Mouse (Mus musculus) C2C12 (cell line): ENCODE measurements at regions not wholly inside any gene's neighbourhood (a gene's known extent, or its start where the extent isn't known, plus 50 kb on each side); places are given as distances from the start of the nearest gene placed in this dataset.

Source experiments
- CEBPB ChIP-seq: IDR thresholded peaks from one replicate; pipeline ENCODE4 v1.6.1; 2011; ENCODE audit warnings: low read depth, mild to moderate bottlenecking, control low read depth, moderate library complexity
- CTCF ChIP-seq: IDR thresholded peaks from one replicate; pipeline ENCODE4 v1.5.1; 2011; ENCODE audit not compliant: control insufficient read depth, insufficient read depth, insufficient read length
- MYOG ChIP-seq: IDR thresholded peaks from one replicate; pipeline ENCODE4 v1.6.1; 2011; ENCODE audit not compliant: control insufficient read depth, insufficient read length; ENCODE audit errors: extremely low read depth
- USF1 ChIP-seq: IDR thresholded peaks from one replicate; pipeline ENCODE4 v1.6.1; 2011; ENCODE audit warnings: low read depth, mild to moderate bottlenecking, control low read depth, moderate library complexity

DNA sequence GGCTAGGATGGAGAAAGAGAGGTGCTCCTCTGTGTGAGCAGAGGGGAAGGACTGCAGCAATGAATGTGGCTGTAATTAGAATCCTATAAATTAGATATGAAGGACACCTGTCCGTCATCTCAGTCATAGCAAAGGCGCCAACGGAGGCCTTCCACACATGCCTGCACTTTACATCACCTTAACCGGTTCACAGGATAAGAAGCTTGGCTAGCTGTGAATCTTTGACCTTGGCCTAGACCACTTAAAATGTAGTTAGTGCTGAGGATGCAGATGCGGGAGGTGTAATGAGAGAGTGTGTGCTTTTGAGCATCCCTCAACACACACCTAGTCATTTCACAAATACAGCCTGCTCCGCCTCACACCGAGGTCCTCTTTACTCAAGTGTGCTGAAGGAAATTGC, 228.6 kb downstream of the Irs2 start:
- TF ChIP-seq CTCF (no peak), USF1 (no peak), CEBPB (no peak), MYOG (no peak)
